Mouse (Mus musculus) bone marrow macrophage, adult 2 months (primary cell): ENCODE data around the gene Tspan9. TPM values are rescaled to one million over a fixed set of nuclear protein-coding genes. Genes with fewer than 3 reads are reported as not detected.

Experiments
- H3K27ac ChIP-seq: 2 replicates; pipeline ENCODE4 v1.5.1; 2012; ENCODE audit warnings: low read depth, low read length; ENCODE audit not compliant: insufficient read depth
- H3K4me1 ChIP-seq: 2 replicates; pipeline ENCODE4 v1.6.1; 2012; ENCODE audit warnings: low read length; ENCODE audit not compliant: control insufficient read depth, insufficient read depth
- H3K4me3 ChIP-seq: 2 replicates; pipeline ENCODE4 v1.5.1; 2012; ENCODE audit warnings: mild to moderate bottlenecking, low read length, moderate library complexity; ENCODE audit not compliant: insufficient read depth
- CTCF ChIP-seq: IDR thresholded peaks from 2 replicates; pipeline ENCODE4 v1.5.1; 2012; ENCODE audit warnings: low read depth, mild to moderate bottlenecking, low read length, moderate library complexity
- POLR2A ChIP-seq: IDR thresholded peaks from 2 replicates; pipeline ENCODE4 v1.6.1; 2012; ENCODE audit warnings: mild to moderate bottlenecking, low read depth, low read length, borderline replicate concordance
- polyA plus RNA-seq: library from polyadenylated mRNA; stranded (reverse); fragments of >200 nt; gene quantifications from 2 replicates; pipeline ENCODE4 v1.2.4, GENCODE M21; 2012; ENCODE audit not compliant: missing spikeins, insufficient read depth, insufficient read length

Tspan9 gene
- polyA plus RNA-seq, 1 experiment, result 1.7 TPM

- no peaks in the 10 kb centered on the region for H3K4me1 ChIP-seq
- no peak overlapping the region for H3K4me3 ChIP-seq
- TF ChIP-seq POLR2A (no peak), CTCF (no peak)
- H3K27ac ChIP-seq, result no peak overlapping the region
Measured at GRCm38 (mm10) chr6:127978941-127979340, 164.5 kb downstream of the Tspan9 start.

GRCm38 (mm10) chr6:127976695-127977094 is 166.7 kb downstream of the Tspan9 start:
- no peaks in the 10 kb centered on the region for H3K4me1 ChIP-seq
- TF ChIP-seq CTCF (no peak), POLR2A (no peak)

GRCm38 (mm10) chr6:127974000-127974399 is 169.4 kb downstream of the Tspan9 start:
- no peak for TF ChIP-seq CTCF
- TF ChIP-seq POLR2A, result no peak
- H3K4me3 ChIP-seq, result no peak overlapping the region
- no peaks in the 10 kb centered on the region for H3K4me1 ChIP-seq
- H3K27ac ChIP-seq, result no peak overlapping the region

More at GRCm38 (mm10) chr6:127976695-127977094, 166.7 kb downstream of the Tspan9 start:
- Histone ChIP-seq H3K4me3 (no peak overlapping the region), H3K27ac (no peak overlapping the region)

- TF ChIP-seq POLR2A, result no peak
- TF ChIP-seq CTCF, result no peak
- H3K4me3 ChIP-seq, result no peak overlapping the region
- no peaks in the 10 kb centered on the region for H3K4me1 ChIP-seq
- H3K27ac ChIP-seq, result no peak overlapping the region
Measured at GRCm38 (mm10) chr6:127973553-127973952, 169.8 kb downstream of the Tspan9 start.

- Histone ChIP-seq H3K27ac (no peak overlapping the region), H3K4me1 (no peaks in the 10 kb centered on the region)
- TF ChIP-seq CTCF, result no peak
- TF ChIP-seq POLR2A, result no peak
Measured at GRCm38 (mm10) chr6:127971931-127972330, 171.5 kb downstream of the Tspan9 start.

GRCm38 (mm10) chr6:127970848-127971247 is 172.5 kb downstream of the Tspan9 start:
- no peaks in the 10 kb centered on the region for H3K4me1 ChIP-seq
- H3K4me3 ChIP-seq, result no peak overlapping the region
- no peak for TF ChIP-seq POLR2A
- no peak for TF ChIP-seq CTCF
- no peak overlapping the region for H3K27ac ChIP-seq

More at GRCm38 (mm10) chr6:127971931-127972330, 171.5 kb downstream of the Tspan9 start:
- no peak overlapping the region for H3K4me3 ChIP-seq

- no peaks in the 10 kb centered on the region for H3K4me1 ChIP-seq
- H3K27ac ChIP-seq, result no peak overlapping the region
- no peak overlapping the region for H3K4me3 ChIP-seq
- no peak; the same call in 1 of the 2 replicates for TF ChIP-seq CTCF
- TF ChIP-seq POLR2A, result no peak
Measured at GRCm38 (mm10) chr6:127970120-127970519, 173.3 kb downstream of the Tspan9 start.

- Histone ChIP-seq H3K4me3 (no peak overlapping the region), H3K4me1 (no peaks in the 10 kb centered on the region), H3K27ac (no peak overlapping the region)
- TF ChIP-seq POLR2A (no peak), CTCF (no peak)
Measured at GRCm38 (mm10) chr6:127969709-127970108, 173.7 kb downstream of the Tspan9 start.

- no peak overlapping the region for H3K4me3 ChIP-seq
- no peak for TF ChIP-seq CTCF
- no peak for TF ChIP-seq POLR2A
- no peaks in the 10 kb centered on the region for H3K4me1 ChIP-seq
- no peak overlapping the region for H3K27ac ChIP-seq
Measured at GRCm38 (mm10) chr6:127965497-127965896, 177.9 kb downstream of the Tspan9 start.

GRCm38 (mm10) chr6:127960203-127960602 is 183.2 kb downstream of the Tspan9 start:
- TF ChIP-seq CTCF (no peak), POLR2A (no peak)

GRCm38 (mm10) chr6:127956172-127956571 is 187.2 kb downstream of the Tspan9 start:
- Histone ChIP-seq H3K27ac (no peak overlapping the region), H3K4me1 (no peaks in the 10 kb centered on the region), H3K4me3 (no peak overlapping the region)
- TF ChIP-seq CTCF, result no peak
- no peak for TF ChIP-seq POLR2A

More at GRCm38 (mm10) chr6:127960203-127960602, 183.2 kb downstream of the Tspan9 start:
- Histone ChIP-seq H3K4me1 (no peaks in the 10 kb centered on the region), H3K4me3 (no peak overlapping the region), H3K27ac (no peak overlapping the region)
